Mouse (Mus musculus) skeletal muscle tissue, postnatal 0 days (tissue): ENCODE measurements around the gene Gmpr. TPM values are rescaled to one million over a fixed set of nuclear protein-coding genes. Genes with fewer than 3 reads are reported as not detected.

Experiments
- polyA plus RNA-seq: library from polyadenylated mRNA; unstranded; fragments of >200 nt; fragmentation: Nextera tagmentation; extraction: Ambion mirVana; gene quantifications from 2 replicates; pipeline ENCODE4 v1.2.1, GENCODE M21; 2015

Gmpr gene
- polyA plus RNA-seq = 266 and 300 TPM in 2 replicates

DNA sequence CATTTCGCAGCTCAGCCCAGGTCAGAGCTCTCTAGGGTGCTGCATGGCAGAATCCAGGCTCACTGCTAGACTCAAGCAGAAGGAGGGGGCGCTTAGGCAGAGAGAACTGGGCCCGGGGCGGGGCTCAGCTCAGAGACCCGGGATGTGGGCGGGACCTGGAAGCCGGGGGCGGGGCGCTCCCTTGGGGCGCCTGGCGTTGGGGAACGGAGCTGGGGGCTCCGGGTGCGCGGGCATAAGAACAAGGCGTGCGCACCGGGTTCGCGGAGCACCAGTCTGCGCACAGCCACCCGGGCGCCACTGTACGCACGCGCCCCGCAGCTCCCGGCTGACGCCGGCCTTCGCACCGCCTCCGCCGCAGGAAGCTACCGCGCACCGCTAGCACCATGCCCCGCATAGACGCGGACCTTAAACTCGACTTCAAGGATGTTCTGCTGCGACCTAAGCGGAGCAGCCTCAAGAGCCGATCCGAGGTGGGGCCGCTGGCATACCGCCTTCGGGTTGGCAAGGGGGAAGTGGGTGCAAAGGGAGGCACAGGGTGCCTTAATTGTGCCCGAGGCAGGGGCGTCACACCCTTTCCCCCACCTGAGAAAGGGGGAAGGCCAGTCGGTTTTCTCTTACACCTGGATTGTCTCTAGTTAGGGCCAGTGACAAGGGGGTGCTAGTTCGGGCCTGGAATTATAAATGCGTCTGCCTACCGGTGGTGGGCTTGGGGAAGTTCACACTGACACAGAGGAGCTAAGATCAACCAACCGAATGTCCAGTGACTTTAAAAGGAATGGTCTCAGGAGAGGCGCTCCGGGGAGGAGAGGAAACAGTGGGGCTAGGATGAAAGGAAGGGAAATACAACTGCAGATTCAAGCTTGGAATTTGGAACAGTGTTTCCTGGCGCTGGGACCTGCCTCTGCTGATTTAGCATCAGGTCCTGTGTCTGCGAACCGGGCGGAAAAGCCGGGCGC is at the start of gene Gmpr:
Gene Gmpr (plus strand): TSS at position 171 of the 956 bp plus-strand sequence.

Other genes with a start within 250 kb of the Gmpr start
- gene Mylip, start 117.7 kb upstream of the Gmpr start, polyA plus RNA-seq = 8.4 and 8.6 TPM in 2 replicates